Mouse (Mus musculus) ES-Bruce4 (cell line): ENCODE results near the gene Kcnab2.

Experiments used
- CTCF ChIP-seq: IDR thresholded peaks from one replicate; pipeline ENCODE4 v1.8.1; 2011; ENCODE audit warnings: low read depth, low read length
- POLR2A ChIP-seq: IDR thresholded peaks from one replicate; pipeline ENCODE4 v1.8.1; 2011; ENCODE audit warnings: low read length; ENCODE audit not compliant: insufficient read depth

DNA sequence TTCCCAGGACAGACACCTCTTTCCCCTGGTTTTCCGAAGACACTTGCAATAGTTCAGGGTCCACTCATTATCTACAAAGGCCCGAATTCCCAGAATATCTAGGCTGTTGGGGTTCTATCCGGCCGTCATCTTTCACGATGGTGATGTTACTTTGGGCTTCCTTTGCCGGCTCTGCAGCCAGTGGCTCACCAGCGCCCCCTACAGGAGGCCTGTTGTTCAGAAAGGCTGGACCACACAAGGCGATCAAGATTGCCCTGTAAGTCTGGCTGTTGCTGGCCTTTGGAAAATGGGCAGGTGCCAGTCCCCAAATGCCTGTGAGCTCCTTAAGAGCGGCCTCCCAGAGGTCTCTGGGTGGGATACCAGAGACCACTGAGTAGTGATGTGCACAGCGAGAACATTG, 42.4 kb downstream of the Kcnab2 start:
- TF ChIP-seq CTCF (peak; percentile 95), POLR2A (no peak)
